Mouse (Mus musculus): ENCODE results near the gene Calm4. TPM values are rescaled to one million over a fixed set of nuclear protein-coding genes. Genes with fewer than 3 reads are reported as not detected.

Gene Calm4
- polyA plus RNA-seq, 1 experiment = not detected

- H3K4me3 ChIP-seq (ENCODE audit: insufficient read depth, low read length) = no peak overlapping the region
- no peaks in the 10 kb centered on the region for H3K4me1 ChIP-seq (ENCODE audit: control insufficient read depth, insufficient read depth, low read length)
- TF ChIP-seq CTCF (IDR thresholded peaks at IDR 0.05; ENCODE audit: borderline replicate concordance, insufficient read depth, low read length) = no peak
- no peak for TF ChIP-seq POLR2A (IDR thresholded peaks at IDR 0.05; ENCODE audit: low read depth, low read length)
- H3K27ac ChIP-seq (ENCODE audit: insufficient read depth, low read length) = no peak overlapping the region
Measured at GRCm38 (mm10) chr13:3876448-3876847, 38.9 kb downstream of the Calm4 start.

- no peak overlapping the region for H3K4me3 ChIP-seq (ENCODE audit: insufficient read depth, low read length)
- TF ChIP-seq CTCF (IDR thresholded peaks at IDR 0.05; ENCODE audit: borderline replicate concordance, insufficient read depth, low read length) (no peak), POLR2A (IDR thresholded peaks at IDR 0.05; ENCODE audit: low read depth, low read length) (no peak)
- H3K27ac ChIP-seq (ENCODE audit: insufficient read depth, low read length) = no peak overlapping the region
- no peaks in the 10 kb centered on the region for H3K4me1 ChIP-seq (ENCODE audit: control insufficient read depth, insufficient read depth, low read length)
Measured at GRCm38 (mm10) chr13:3877185-3877584, 39.6 kb downstream of the Calm4 start.

- H3K27ac ChIP-seq (ENCODE audit: insufficient read depth, low read length) = no peak overlapping the region
- TF ChIP-seq CTCF (IDR thresholded peaks at IDR 0.05; ENCODE audit: borderline replicate concordance, insufficient read depth, low read length) = no peak
- no peak for TF ChIP-seq POLR2A (IDR thresholded peaks at IDR 0.05; ENCODE audit: low read depth, low read length)
- no peaks in the 10 kb centered on the region for H3K4me1 ChIP-seq (ENCODE audit: control insufficient read depth, insufficient read depth, low read length)
- no peak overlapping the region for H3K4me3 ChIP-seq (ENCODE audit: insufficient read depth, low read length)
Measured at GRCm38 (mm10) chr13:3877679-3878220, 40.2 kb downstream of the Calm4 start.

- no peak for TF ChIP-seq POLR2A (IDR thresholded peaks at IDR 0.05; ENCODE audit: low read depth, low read length)
- no peak for TF ChIP-seq CTCF (IDR thresholded peaks at IDR 0.05; ENCODE audit: borderline replicate concordance, insufficient read depth, low read length)
- no peak overlapping the region for H3K4me3 ChIP-seq (ENCODE audit: insufficient read depth, low read length)
- peaks cover 4% of the 10 kb centered on the region; the same call in 1 of the 2 replicates for H3K4me1 ChIP-seq (ENCODE audit: control insufficient read depth, insufficient read depth, low read length)
- H3K27ac ChIP-seq (ENCODE audit: insufficient read depth, low read length) = no peak overlapping the region
Measured at GRCm38 (mm10) chr13:3886663-3887062, 49.1 kb downstream of the Calm4 start.

Other genes with a start within 250 kb of the Calm4 start
- 36.2 and 44.1 TPM in 2 replicates for gene Fam208b, start 226.6 kb upstream of the Calm4 start, polyA plus RNA-seq (2011; ENCODE audit: insufficient read length, low read depth, missing spikeins)
- 4.9 and 5.1 TPM in 2 replicates for gene Asb13, start 203.7 kb upstream of the Calm4 start, polyA plus RNA-seq (2011; ENCODE audit: insufficient read length, low read depth, missing spikeins)
- not detected in 2 replicates for gene Calml3, start 33.4 kb upstream of the Calm4 start, polyA plus RNA-seq (2011; ENCODE audit: insufficient read length, low read depth, missing spikeins)
- not detected in 2 replicates for gene Calm5, start 16.4 kb downstream of the Calm4 start, polyA plus RNA-seq (2011; ENCODE audit: insufficient read length, low read depth, missing spikeins)
- gene Net1, start 80.5 kb downstream of the Calm4 start, polyA plus RNA-seq (2011; ENCODE audit: insufficient read length, low read depth, missing spikeins) = 54.7 and 66.1 TPM in 2 replicates
- gene Tubal3, start 80.5 kb downstream of the Calm4 start, polyA plus RNA-seq (2011; ENCODE audit: insufficient read length, low read depth, missing spikeins) = not detected in 2 replicates
- not detected in 2 replicates for gene Ucn3, start 107.6 kb downstream of the Calm4 start, polyA plus RNA-seq (2011; ENCODE audit: insufficient read length, low read depth, missing spikeins)
- gene Akr1c14, start 211.3 kb downstream of the Calm4 start, polyA plus RNA-seq (2011; ENCODE audit: insufficient read length, low read depth, missing spikeins) = 2.1 and 3.3 TPM in 2 replicates